Mouse (Mus musculus) liver, postnatal 0 days (tissue): ENCODE data around the gene Ncoa1. TPM values are rescaled to one million over a fixed set of nuclear protein-coding genes. Genes with fewer than 3 reads are reported as not detected.

ENCODE experiments used
- ATAC-seq: fragments of 200-750 bp; cut with Nextera tagmentation; 2 replicates; pipeline ENCODE4 v1.8.0; 2017; ENCODE audit warnings: mild to moderate bottlenecking, moderate library complexity
- DNase-seq: peaks from one replicate; pipeline ENCODE4 v3.0.0-alpha.2; 2016
- H3K27ac ChIP-seq: fragments of 300-500 bp; sonication (generic); 2 replicates; pipeline ENCODE4 v1.5.1; 2014; ENCODE audit warnings: antibody characterized with exemption, moderate library complexity, mild to moderate bottlenecking, low read depth
- H3K27me3 ChIP-seq: fragments of 300-500 bp; sonication (generic); 2 replicates; pipeline ENCODE4 v1.6.1; 2014; ENCODE audit warnings: low read length, control low read depth, mixed read lengths; ENCODE audit not compliant: insufficient read depth
- H3K36me3 ChIP-seq: fragments of 300-500 bp; sonication (generic); replicated peaks from 2 replicates; pipeline ENCODE4 v1.6.1; 2014; ENCODE audit warnings: mild to moderate bottlenecking, control low read depth, low read length, moderate library complexity, mixed read lengths; ENCODE audit not compliant: insufficient read depth
- H3K4me1 ChIP-seq: fragments of 300-500 bp; sonication (generic); 2 replicates; pipeline ENCODE4 v1.6.1; 2014; ENCODE audit warnings: antibody characterized with exemption, mild to moderate bottlenecking, control low read depth; ENCODE audit not compliant: insufficient read depth
- H3K4me2 ChIP-seq: fragments of 300-500 bp; sonication (generic); 2 replicates; pipeline ENCODE4 v1.6.1; 2014; ENCODE audit warnings: low read depth, mild to moderate bottlenecking, low read length, moderate library complexity, mixed read lengths
- H3K4me3 ChIP-seq: fragments of 300-500 bp; sonication (generic); 2 replicates; pipeline ENCODE4 v1.5.1; 2014; ENCODE audit warnings: low read depth, low read length
- H3K9ac ChIP-seq: fragments of 300-500 bp; sonication (generic); replicated peaks from 2 replicates; pipeline ENCODE4 v1.6.1; 2014; ENCODE audit warnings: mild to moderate bottlenecking, moderate library complexity
- H3K9me3 ChIP-seq: fragments of 300-500 bp; sonication (generic); 2 replicates; pipeline ENCODE4 v1.6.1; 2016; ENCODE audit warnings: mild to moderate bottlenecking, control low read depth, low read length, mixed read lengths
- CTCF ChIP-seq: sonication (generic); IDR thresholded peaks from 2 replicates; pipeline ENCODE4 v1.5.1; 2016; ENCODE audit warnings: antibody characterized with exemption, low read depth
- EP300 ChIP-seq: IDR thresholded peaks from 2 replicates; pipeline ENCODE4 v1.6.1; 2016; ENCODE audit warnings: antibody characterized with exemption, low read depth, mild to moderate bottlenecking
- WGBS: fragments of 180-500 bp; shearing (Covaris S2); extraction: QIAGEN DNeasy Blood & Tissue Kit; methylation state at CpG from one replicate; pipeline ENCODE4 v1.1.7; 2014; ENCODE audit not compliant: insufficient replicate concordance; 5-methylcytosine and 5-hydroxymethylcytosine counted together
- polyA plus RNA-seq: library from polyadenylated mRNA; unstranded; fragments of >200 nt; fragmentation: Nextera tagmentation; extraction: Ambion mirVana; gene quantifications from 2 replicates; pipeline ENCODE4 v1.2.1, GENCODE M21; 2015

The Ncoa1 gene
- polyA plus RNA-seq, 1 experiment from 2014 or later, result 2.2 TPM

GRCm38 (mm10) chr12:4278978-4279755 lies 197.8 kb downstream of the Ncoa1 start:
- Histone ChIP-seq H3K9ac (no peak overlapping the region), H3K4me2 (no peak overlapping the region), H3K4me3 (no peak overlapping the region), H3K36me3 (peaks cover 7% of the 10 kb centered on the region), H3K9me3 (no peaks in the 10 kb centered on the region), H3K4me1 (no peaks in the 10 kb centered on the region), H3K27me3 (no peaks in the 10 kb centered on the region), H3K27ac (no peak overlapping the region)
- ATAC-seq (no peak), DNase-seq (no peak)
- TF ChIP-seq EP300 (no peak), CTCF (no peak)
- WGBS, result 67% methylated on average over 3 of the region's 3 CpGs

GRCm38 (mm10) chr12:4271078-4271477 lies 205.9 kb downstream of the Ncoa1 start:
- DNase-seq, result no peak
- WGBS, result 89% methylated on average over 6 of the region's 6 CpGs
- H3K4me3 ChIP-seq, result no peak overlapping the region
- H3K36me3 ChIP-seq, result peaks cover 13% of the 10 kb centered on the region
- no peak overlapping the region for H3K4me2 ChIP-seq
- no peaks in the 10 kb centered on the region for H3K27me3 ChIP-seq
- TF ChIP-seq CTCF (no peak), EP300 (no peak)
- ATAC-seq, result no peak
- H3K4me1 ChIP-seq, result no peaks in the 10 kb centered on the region
- H3K9ac ChIP-seq, result no peak overlapping the region
- H3K9me3 ChIP-seq, result no peaks in the 10 kb centered on the region
- H3K27ac ChIP-seq, result no peak overlapping the region

- no peak for ATAC-seq
- DNase-seq, result no peak
- Histone ChIP-seq H3K4me1 (no peaks in the 10 kb centered on the region), H3K4me3 (no peak overlapping the region), H3K9me3 (no peaks in the 10 kb centered on the region), H3K36me3 (peaks cover 3% of the 10 kb centered on the region), H3K27ac (no peak overlapping the region), H3K27me3 (no peaks in the 10 kb centered on the region), H3K4me2 (no peak overlapping the region), H3K9ac (no peak overlapping the region)
- TF ChIP-seq EP300 (no peak), CTCF (no peak)
- 86% methylated on average over 4 of the region's 4 CpGs for WGBS
Observed at GRCm38 (mm10) chr12:4267765-4268164, 209.2 kb downstream of the Ncoa1 start.

- DNase-seq (peak; percentile 34), ATAC-seq (peak; percentile 95)
- WGBS, result 62% methylated on average over 16 of the region's 16 CpGs
- Histone ChIP-seq H3K9me3 (no peaks in the 10 kb centered on the region), H3K4me3 (no peak overlapping the region), H3K27me3 (no peaks in the 10 kb centered on the region), H3K27ac (no peak overlapping the region), H3K4me1 (no peaks in the 10 kb centered on the region), H3K36me3 (no peaks in the 10 kb centered on the region), H3K9ac (no peak overlapping the region), H3K4me2 (peak overlapping the region; percentile 33; the same call in 1 of the 2 replicates)
- peak; percentile 93 for TF ChIP-seq EP300
- no peak for TF ChIP-seq CTCF
Observed at GRCm38 (mm10) chr12:4252742-4253655, 224.0 kb downstream of the Ncoa1 start.

GRCm38 (mm10) chr12:4249786-4250185 lies 227.2 kb downstream of the Ncoa1 start:
- TF ChIP-seq CTCF, result no peak
- TF ChIP-seq EP300, result no peak
- no peak for ATAC-seq
- 81% methylated on average over 6 of the region's 6 CpGs for WGBS

GRCm38 (mm10) chr12:4245742-4246141 lies 231.2 kb downstream of the Ncoa1 start:
- ATAC-seq (no peak), DNase-seq (no peak)
- no peak for TF ChIP-seq EP300
- TF ChIP-seq CTCF, result no peak
- Histone ChIP-seq H3K4me3 (no peak overlapping the region), H3K9me3 (no peaks in the 10 kb centered on the region), H3K27ac (no peak overlapping the region), H3K9ac (no peak overlapping the region), H3K4me1 (no peaks in the 10 kb centered on the region), H3K36me3 (0 out of 2 replicates have a peak, but pooled peaks cover 4% of the 10 kb centered on the region), H3K27me3 (no peaks in the 10 kb centered on the region), H3K4me2 (no peak overlapping the region)
- 77% methylated on average over 10 of the region's 10 CpGs for WGBS

More at GRCm38 (mm10) chr12:4249786-4250185, 227.2 kb downstream of the Ncoa1 start:
- no peak overlapping the region for H3K4me2 ChIP-seq
- H3K27ac ChIP-seq, result no peak overlapping the region
- H3K4me3 ChIP-seq, result no peak overlapping the region
- no peaks in the 10 kb centered on the region for H3K4me1 ChIP-seq
- H3K9ac ChIP-seq, result no peak overlapping the region
- H3K9me3 ChIP-seq, result no peaks in the 10 kb centered on the region
- H3K27me3 ChIP-seq, result no peaks in the 10 kb centered on the region
- 0 out of 2 replicates have a peak, but pooled peaks cover 4% of the 10 kb centered on the region for H3K36me3 ChIP-seq
- DNase-seq, result no peak
